Mouse (Mus musculus) CH12.LX (cell line): ENCODE measurements around the gene Tpd52l1.

Experiments used
- CTCF ChIP-seq, 2 experiments: IDR thresholded peaks in 1 of 2; conservative IDR thresholded peaks in 1 of 2; 2 replicates each; pipeline ENCODE4 v1.5.1; 2011 to 2012; ENCODE audit warnings: low read depth in 2 of 2, low read length in 2 of 2, improper control_type of control experiment in 1 of 2, inconsistent platforms in 1 of 2, mild to moderate bottlenecking in 1 of 2, moderate library complexity in 1 of 2
- ZKSCAN1 ChIP-seq: IDR thresholded peaks from 2 replicates; pipeline ENCODE4 v1.6.1; 2012; ENCODE audit warnings: low read depth, inconsistent platforms, low read length, improper control_type of control experiment, borderline replicate concordance

- no peak for TF ChIP-seq ZKSCAN1
- TF ChIP-seq CTCF (conservative IDR thresholded peaks at IDR 0.05 in 1 of 2, IDR thresholded peaks at IDR 0.05 in 1 of 2; ENCODE audit: low read depth in 2 of 2, low read length in 2 of 2) = no peak
These were observed 48.5 kb upstream of the Tpd52l1 start for GRCm38 (mm10) chr10:31494296-31494695.
